Mouse (Mus musculus) cerebral cortex, adult 2 months (tissue): ENCODE results near the gene Zfr2.

Experiments used
- WGBS: fragments of 180-500 bp; shearing (Covaris S2); methylation state at CpG from one replicate; pipeline ENCODE4 v1.1.7; 2018; 5-methylcytosine and 5-hydroxymethylcytosine counted together

Zfr2 gene

DNA sequence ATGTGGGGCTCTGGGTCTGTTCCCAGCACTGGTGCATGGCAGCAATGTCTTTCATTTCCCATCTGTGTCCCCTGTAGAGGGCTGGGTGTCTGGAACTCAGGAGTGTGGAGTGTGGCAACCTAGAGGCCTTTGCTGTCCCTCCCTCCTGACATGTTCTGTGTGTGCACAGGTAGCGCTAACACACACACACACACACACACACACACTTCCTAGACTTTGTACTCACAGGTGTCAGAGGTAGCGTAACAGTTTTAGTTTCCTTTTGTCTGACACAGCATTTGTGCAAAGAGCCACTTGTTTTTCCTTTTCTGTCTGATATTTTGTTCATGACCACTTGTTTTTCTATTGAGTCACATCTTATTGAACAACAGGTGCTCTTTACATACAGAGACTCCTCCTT lies 14.8 kb downstream of the Zfr2 start:
- WGBS, result 95% methylated on average over 2 of the region's 2 CpGs

DNA sequence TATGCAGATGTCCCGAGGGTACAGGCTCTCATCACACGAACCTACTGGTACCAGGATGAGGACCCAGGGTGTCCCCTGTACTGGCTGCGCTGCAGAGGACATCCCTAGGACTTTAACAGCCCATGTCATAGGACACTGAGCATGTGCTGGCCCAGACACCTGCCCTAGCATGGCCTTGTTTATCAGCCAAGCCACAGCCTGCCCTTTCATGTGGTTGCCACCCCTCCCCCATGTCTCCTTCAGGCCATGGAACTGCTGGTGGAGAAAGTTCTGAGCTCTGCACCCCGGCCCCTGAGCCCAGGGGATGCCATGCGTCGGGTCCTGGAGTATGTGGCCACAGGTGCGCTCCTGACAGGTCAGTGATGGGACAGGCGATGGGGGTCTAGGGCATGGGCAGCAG lies 16.5 kb downstream of the Zfr2 start:
- 87% methylated on average over 8 of the region's 8 CpGs for WGBS

DNA sequence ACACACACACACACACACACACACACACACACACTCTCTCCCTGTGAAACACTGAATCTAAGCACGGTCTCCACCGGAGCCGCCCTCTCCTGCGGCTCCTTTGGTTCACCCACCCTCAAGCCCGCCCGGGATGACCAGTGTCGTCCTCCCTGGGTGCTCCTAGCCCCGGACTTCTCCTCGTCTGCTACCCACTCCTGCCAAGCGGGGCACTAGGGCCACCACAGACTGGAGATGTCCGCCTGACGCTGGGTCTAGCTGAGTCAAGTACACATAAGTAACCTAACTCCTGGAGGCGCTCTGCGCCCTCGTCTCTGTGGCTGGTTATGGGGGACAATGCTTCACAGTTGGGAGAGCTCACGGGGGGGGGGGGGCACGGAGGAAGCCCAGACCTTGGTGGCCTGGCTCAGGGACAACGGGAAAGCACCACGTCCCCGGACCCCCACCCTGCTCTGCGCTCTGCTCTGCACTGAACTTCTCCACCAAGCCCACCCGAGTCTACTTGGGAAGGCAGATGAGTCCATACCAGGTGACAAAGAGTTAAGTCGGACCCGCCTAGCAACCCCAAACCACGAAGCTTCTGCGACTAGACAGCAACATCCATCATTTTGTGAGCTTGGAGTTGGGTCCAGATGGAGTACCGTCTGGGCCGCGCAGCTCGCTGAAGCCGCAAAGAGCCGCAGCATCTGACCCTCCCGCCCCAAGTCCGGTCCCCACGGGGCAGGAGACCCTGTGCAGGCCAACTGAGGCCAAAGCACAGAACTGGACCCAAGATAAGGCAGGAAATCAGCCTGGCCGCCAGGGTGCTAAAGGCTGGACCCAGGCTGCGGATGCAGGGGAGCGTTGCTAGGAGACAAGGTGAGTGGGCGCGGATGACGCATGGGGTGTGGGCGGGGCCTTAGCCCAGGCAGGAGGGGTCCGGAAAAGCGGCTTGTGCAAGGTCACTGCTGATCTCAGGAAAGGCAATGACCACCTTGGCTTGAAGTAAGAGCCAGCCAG lies 19.8 kb downstream of the Zfr2 start, which contains the start of gene Matk:
Gene Matk, plus strand, starts transcription at position 512 of the 996 bp plus-strand sequence.
- WGBS, result 4% methylated on average over 44 of the region's 44 CpGs

DNA sequence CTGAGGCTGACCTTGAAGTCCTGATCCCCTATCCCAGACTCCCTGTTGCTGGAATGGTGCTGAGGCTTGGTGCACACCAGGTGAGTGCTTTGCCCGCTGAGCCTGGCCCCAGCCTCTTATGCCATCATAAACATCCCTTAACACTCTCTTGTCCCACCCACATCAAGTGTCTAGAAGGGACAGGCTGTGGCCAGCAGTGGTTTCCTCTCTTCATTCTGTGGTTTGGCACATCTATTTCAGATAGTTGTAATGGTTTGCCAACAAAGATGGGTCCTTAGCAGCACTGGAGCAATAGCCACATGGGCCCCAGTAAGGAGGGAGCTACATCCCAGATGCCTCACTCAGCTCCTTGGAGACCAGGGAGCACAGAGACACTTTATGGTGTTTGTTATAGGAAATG lies 21.9 kb downstream of the Zfr2 start:
- WGBS, result 36% methylated on average over 1 of the region's 1 CpGs

DNA sequence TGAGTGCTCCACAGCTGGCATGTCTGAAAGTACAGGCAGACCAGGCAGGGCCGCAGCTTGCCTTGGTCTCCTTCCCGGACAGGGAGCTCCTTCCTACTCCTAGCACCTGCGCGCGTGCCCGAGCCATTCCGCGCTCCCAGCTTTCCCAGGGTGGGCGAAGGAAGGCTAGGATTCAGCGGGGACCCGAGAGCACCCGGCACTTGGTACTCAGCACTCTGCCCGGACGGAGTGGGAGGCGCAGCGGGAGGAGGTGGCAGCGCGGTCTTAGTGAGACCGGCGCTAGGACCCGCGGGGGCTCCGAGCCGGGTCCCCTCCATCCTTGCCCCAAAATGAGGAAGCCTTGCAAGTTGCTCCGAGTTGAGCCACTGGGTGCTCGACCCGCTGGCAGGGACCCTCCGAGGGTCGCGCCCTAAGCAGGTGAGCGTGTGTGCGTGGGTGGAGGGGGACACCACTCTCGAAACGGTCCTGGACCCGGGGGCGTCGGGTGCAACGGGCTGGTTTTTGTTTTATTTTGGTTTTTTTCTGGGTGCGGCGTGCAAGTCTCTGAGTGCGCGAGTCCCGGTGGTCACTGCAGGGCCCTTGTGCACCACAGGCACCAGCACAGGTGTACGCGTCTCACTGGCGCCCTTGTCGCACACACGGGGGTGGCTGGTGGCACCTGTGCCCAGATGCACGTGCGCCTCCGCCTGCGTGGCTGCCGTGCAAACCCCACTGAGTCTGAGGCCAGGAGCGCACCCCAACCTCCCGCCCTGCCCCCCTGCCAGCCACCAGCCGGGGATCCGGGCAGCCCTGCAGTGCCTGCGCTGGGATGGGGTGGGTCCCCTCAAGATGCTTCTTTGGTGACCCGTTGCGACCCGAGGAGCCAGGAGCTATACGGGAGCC lies 24.4 kb downstream of the Zfr2 start:
- WGBS, result 1% methylated on average over 62 of the region's 62 CpGs

DNA sequence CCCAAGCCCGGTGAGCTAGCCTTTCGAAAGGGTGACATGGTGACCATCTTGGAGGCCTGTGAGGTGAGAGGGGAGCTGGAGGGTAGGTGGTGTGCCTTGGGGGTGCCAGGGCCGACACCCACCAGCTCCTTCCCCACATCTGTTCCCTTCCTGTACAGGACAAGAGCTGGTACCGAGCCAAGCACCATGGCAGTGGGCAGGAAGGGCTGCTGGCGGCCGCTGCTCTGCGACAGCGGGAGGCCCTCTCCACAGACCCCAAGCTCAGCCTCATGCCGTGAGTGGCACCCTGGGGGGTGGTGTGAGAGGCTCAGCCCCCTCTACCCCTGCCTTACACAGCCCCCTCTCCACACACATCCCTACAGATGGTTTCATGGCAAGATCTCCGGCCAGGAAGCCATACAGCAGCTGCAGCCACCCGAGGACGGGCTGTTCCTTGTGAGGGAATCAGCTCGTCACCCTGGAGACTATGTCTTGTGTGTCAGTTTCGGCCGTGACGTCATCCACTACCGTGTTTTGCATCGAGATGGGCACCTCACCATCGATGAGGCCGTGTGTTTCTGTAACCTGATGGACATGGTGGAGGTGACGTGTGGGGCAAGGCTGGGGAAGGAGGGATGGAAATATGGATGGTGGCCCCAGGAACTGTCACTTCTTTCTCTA lies 26.4 kb downstream of the Zfr2 start:
- 26% methylated on average over 21 of the region's 21 CpGs for WGBS

DNA sequence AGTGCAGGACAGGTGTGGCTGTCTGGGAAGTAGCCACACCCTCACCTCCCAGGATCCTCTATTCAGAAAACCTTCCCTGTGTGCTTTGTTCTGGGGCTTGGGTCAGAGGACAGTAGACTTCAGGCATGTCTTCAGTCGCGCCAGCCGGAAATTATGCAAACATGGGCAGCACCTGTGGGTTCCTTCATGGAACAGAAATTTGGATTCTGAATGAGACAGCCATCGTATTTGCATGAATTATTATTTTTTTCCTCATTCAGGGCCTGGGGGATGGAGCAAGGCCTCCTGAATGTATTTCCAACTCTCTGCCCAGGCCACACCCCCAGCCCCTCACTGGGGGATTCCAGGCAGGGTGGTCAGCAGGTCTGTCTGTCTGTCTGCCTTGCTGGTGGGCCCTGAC lies 28.1 kb downstream of the Zfr2 start:
- WGBS, result 85% methylated on average over 4 of the region's 4 CpGs

DNA sequence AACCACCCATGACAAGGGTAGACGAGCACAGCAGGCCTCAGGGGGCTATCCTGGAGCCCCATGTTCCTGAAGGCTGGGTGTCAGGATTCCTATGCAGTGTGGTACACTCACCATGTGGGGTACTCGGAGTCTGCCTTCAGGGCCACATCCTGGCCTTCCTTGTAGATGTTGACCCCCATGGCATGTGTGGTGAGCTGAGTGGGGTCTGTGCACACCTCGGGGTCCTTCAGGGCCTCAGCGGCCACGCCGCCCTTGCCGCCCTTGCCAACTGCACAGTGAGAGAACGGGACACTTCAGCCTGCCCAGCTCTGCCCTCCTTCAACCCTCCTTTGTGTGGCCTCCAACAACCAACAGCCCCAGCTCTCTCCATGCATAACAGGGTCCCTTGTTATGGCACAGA lies 32.6 kb downstream of the Zfr2 start:
- WGBS, result 86% methylated on average over 8 of the region's 8 CpGs

DNA sequence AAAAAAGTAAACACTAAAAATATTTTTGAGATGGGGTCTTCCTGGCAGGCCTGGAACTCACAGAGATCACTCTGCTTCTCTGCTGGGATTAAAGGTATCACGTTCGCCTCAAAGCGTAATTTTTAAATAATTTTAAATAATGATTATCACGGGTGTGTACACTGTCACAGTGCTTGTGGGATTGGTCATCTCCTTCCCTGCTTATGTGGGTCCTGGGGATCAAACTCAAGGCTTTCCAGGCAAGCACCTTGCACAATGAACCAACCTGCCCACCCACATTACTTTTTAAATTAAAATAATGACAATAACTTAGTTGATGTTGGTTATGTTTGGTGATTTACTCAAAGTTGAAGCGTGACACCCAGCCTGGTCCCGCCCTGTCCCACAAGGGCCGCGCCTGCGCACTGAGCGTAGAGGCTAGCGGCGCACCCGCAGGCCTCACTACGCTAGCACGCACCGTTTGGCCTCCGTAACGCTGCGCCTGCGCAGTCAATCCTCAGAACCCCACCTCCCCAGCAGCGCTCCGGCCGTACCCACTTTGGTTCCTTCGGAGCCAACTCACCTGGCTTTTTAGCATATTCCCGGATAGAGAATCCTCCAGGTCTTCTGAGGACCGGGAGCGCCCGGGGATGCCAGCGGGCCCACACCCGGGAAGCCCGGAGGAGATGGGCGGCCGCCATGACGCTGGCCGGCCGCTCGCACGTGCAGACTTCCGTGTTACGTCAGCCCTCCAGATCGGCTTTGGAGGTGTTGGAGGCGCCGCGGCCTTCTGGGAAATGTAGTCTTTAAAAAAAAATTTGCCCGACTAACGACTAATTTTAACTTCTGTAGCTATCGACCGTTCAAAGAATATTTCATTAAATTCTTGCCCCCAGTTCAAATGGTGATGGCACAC lies 33.5 kb downstream of the Zfr2 start, which contains the start of the genes Mrpl54 and Apba3:
Gene Mrpl54, minus strand, starts transcription at position 724 of the 895 bp plus-strand sequence.
Gene Apba3, plus strand, starts transcription at position 750 of the 895 bp plus-strand sequence.
- WGBS, result under 1% methylated on average over 48 of the region's 48 CpGs

DNA sequence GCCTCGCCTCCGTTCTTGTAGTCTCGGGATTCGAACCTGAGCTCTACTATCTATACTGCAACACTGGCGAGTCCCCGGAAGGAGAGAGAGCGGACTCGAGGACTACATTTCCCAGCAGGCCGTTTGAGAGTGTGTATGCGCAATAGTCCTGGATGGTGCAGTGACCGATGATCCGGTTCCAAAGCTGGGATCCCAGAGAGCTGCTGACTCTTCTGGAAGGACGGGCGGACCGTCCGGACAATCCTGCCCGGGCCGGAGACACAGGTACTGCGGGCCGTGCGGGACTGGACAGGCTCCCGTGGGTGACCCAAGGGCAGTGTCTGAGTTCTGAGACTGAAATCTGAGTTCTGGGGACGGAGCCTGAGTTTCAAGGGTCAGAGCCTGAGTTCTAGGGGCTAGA lies 35.1 kb downstream of the Zfr2 start:
- 3% methylated on average over 23 of the region's 23 CpGs for WGBS

DNA sequence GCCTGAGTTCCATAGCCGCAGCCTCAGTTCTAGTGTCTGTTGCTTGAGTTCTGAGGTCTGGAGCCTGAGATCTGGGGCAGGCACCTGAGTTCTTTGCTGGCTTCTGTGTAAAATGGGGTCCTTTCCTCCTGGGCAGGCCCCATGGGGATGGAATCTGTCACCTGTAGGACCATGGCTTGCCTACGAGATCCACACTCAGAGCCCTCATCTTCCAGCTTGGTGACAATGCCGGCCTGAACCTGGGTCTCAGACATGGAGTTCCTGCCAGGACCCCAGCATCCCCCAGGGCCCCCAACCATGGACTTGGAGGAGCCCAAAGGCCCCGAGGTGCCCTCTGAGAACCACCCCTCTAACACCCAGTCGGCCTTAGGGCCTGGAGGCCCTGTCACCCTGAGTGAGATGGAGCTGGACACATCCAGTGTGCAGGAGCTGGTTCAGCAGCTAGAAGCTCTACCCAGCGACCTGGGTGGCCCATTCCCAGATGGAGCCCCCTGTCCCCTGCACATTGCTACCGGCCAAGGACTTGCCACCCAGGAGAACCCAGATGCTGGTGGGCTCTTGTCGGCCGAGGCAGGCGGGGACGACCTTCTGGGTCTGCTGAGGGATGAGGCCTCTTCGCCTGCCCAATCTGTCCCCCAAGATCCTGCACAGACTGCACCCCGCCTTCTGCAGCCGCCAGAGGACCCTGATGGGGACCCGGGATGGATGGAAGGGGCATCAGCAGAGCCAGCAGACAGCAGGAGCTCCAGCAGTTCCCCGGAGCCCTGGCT lies 35.9 kb downstream of the Zfr2 start:
- WGBS, result 81% methylated on average over 16 of the region's 16 CpGs

DNA sequence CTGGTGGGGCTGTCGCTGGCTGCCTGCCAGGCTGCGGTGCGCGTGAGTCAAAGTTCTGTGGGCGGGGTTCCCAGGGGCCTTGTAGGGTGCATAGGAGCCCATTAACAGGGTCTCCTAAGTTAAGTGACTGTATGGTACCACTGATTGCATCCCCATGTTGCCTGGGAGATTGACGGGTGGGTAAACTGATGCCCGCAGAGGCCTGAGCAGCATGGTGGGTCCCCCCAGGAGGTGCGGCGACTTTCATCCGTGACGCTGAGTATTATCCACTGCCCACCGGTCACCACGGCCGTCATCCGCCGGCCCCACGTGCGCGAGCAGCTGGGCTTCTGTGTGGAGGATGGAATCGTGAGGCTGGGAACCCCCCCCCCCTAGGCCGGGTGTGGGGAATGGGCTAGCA lies 39.4 kb downstream of the Zfr2 start:
- 92% methylated on average over 21 of the region's 21 CpGs for WGBS

DNA sequence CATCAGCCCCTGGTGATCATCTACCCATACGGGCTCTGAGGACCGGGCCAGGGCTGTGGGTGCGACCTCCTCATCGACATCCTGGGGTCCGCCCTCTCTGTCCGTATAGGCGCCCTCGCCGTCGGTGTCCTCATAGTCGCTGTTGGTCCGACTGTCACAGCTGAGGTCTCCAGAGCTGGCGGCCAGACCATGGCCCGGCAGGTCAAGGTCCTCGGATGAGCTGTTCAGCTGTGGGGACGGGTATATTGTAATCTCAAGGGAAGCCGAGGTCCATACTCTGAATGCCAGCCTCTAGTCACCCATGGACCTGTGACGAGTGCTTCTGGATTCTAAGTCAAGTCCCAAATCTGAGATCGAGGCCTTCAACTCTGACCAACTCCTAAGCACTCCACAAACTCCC lies 40.9 kb downstream of the Zfr2 start:
- 95% methylated on average over 19 of the region's 19 CpGs for WGBS

DNA sequence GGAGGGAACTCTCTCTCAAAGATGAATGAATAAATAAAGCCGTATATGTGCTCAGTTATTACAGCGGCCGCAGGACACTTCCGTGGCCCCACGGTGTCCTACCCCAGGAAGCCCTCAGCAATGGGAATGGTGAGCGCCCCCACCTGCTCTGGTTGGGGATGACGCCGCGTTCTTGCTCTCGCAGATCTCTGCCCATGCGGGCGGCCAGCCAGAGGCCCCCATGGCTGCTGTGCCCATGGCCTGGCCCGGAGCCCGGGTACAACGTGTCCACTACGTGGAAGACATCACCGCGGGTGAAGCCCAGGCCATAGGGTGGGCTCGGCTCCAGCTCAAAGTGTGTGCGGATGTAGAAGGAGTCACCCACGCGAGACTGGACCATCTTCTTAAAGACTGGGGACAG lies 44.7 kb downstream of the Zfr2 start:
- WGBS, result 75% methylated on average over 22 of the region's 22 CpGs

DNA sequence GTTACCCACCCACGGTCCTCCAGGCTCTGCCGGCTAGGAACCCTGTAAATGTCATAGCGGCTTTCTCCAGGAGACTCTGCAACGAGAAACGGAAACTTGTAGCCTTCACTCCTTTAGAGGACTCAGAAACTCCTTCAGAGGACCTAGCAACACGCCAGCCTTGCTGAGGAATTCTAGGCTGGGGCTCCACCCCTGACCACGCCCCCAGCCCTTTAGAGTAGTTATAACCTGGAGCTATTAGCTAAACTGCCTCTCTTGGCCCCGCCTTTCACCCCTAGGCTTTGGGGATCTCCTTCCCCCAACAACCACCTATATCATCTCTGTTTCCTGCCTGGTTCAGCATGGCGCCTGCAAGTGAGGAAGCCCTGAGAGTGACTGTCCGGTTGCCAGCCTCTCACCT lies 46.5 kb downstream of the Zfr2 start:
- WGBS, result 55% methylated on average over 10 of the region's 10 CpGs

DNA sequence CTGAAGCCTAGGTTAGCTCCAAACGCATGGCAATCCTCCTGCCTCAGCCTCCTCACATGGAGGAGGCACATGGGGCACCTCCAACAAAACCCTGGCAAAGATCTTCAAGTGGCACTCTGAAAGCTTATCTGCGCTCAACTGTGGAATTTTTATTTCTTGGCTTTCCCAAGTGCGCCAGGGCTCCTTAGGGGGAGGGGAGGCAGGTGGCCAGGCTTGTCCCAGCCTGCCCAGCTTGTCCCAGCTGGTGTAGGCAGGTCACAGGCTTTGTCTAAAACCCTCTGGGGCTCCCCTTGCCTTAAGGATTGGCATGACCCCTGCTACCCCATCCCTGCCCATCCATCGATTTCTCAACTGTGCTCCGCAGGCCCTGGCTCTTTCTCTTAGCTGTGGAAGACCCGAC lies 51.2 kb downstream of the Zfr2 start:
- 79% methylated on average over 6 of the region's 6 CpGs for WGBS

DNA sequence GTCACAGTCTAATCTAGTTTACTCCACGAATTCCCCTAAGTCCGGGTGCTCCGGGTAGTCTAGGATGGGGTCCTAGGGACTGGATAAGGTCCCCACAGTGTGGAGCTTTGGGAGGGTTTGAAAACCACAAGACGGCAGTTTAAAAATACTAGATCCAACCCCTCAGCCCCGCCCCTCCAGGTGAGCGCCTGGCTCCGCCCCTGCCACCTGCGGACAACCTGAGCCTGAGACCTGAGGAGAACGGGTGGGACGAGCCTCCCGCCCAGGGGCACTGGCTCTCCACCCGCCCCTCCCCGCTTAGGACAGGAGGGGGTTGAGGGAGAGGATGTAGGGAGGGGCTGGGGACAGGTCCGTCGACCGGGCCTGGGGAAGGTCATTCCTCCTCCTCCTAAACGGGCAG lies 51.8 kb downstream of the Zfr2 start:
- 26% methylated on average over 17 of the region's 17 CpGs for WGBS

DNA sequence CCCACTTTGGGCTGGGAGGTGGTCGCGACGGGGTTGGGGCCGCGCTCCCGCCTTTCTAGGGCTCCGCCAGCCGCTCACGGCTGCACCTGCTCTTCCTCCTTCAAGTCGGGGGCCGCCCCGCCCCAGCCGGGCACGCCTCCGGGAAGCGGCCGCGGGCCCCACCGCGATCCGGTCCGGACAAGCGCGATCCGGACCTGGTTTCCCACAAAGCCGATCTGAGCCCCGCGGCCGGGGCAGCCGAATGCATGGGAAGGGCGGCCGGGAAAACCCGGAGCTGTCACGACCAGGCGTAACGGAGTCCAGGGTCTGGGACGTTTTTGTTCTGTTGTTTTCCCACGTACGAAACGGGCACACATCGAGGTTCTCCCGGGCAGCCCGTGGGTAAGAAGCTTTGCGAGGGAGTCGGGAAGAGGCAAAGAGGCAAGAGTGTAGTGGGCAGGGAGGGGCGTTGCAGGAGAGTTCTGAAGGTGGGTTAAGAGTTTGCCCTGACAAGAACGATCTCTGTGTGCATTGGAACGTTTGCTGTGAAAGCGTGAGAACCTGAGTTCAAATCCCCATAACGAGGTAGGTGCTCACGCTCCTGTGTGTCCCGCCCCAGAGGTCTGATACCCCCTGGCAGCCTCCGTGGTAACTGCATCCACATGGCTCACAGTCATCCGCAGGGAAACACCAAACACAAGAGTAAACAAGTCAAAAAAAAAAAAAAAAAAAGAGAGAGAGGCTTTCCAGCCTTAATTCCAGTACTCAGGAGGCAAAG lies 52.9 kb downstream of the Zfr2 start:
- WGBS, result 3% methylated on average over 52 of the region's 54 CpGs

DNA sequence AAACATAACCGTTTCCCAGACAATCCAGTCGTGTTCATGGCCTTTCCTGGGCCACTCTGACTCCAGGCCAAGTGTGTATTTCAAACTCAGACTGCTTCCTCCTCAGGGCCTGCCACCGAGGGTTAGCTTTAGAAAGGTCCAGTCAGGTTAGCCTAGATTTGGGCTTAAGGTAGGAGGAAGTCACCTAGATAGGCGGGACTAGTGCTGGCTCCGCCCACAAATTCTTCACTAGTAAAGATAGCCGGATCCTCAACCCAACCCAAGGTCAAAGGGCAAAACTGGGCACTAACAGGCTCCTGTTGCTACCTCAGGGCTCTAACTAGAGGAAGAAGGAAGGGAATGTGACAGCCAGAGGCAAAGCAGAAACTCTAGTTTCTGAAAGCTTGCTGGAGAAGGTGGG lies 53.6 kb downstream of the Zfr2 start:
- WGBS, result 55% methylated on average over 6 of the region's 6 CpGs
